Mouse (Mus musculus) neutrophil, adult 83 days (primary cell): ENCODE measurements around the gene Btbd35f22. TPM values are rescaled to one million over a fixed set of nuclear protein-coding genes. Genes with fewer than 3 reads are reported as not detected.

ENCODE experiments used
- total RNA-seq, 2 experiments: library from RNA; stranded (reverse); gene quantifications; one replicate each; pipeline ENCODE4 v1.2.4; 2023

Btbd35f22 gene
- not detected for total RNA-seq

DNA sequence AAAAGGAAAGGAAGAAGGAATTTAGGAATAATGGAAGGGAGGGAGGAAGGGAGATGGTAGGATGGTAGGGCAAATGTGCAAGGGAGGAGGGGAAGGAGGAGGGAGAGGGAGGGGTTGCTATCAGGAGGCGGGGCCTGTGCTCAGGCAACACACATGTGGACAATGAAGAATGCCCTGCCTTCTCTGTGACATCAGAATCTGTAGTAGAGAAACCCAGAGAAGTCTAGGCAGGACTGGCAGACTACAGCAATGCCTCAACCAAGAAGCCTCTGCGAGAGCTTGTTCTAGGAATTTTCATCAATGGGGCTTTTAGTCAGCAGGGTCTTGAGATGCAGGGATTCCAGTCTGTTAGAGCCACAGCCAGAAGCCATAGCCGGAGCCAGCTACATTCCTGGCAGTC is at the start of gene Btbd35f22:
Btbd35f22 (plus strand) TSS at position 301 of the 400 bp plus-strand sequence.

Other genes with a start within 250 kb of the Btbd35f22 start
- not detected for gene Gm21637, start 85.8 kb upstream of the Btbd35f22 start, total RNA-seq
- not detected for gene Btbd35f2, start 230.6 kb downstream of the Btbd35f22 start, total RNA-seq